In the genomic region with DNA sequence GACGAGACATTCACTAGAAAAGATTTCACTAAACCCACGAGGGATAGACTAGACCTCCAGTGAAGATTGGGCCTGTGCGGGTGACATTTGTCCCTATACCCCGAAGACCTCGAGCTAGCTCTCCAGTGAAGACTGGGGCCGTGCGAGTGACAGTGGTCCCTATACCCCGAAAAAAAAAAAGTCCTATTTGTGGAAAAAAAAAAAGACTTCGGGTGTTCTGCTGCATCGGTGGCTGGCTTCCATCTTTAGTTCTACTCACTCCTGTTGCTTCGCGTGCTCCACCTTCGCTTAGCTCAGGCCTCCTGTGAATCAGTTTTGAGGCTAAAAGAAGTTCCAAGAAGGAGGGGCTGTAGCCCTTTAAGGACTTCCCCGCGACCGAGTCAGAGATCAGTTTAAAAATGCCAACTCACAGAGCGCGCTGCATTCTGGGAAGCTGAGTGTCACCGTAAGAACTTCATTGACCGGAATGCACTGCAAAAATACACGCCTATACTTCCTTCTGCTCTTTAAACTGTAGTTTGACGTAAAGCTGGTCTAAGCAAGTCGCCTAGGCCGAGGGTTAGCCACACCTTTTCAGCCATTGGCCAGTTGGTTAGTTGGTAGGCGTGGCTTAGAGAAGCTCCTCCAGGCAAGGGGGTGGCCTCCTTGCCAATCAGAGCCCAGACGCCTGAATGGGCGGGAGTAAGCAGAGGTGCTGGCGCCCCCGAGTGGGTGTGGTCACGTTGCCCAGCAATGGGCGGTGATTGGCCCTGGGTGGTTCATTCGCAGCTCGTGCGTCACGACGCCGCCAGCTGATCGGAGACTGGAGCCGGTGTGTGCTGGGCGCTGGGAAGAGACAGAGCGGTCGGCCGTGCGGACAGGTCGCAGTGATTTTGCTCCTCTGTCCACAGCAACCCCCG, we compare ENCODE assay signal across 7 mouse cellular contexts. TPM values are rescaled to one million over a fixed set of nuclear protein-coding genes. Genes with fewer than 3 reads are reported as not detected.
DNase-seq lines count a peak whose midpoint lies in the region; ATAC-seq lines count a peak whose summit lies in the region.

A gene (plus strand): TSS at position 872 of the 899 bp plus-strand sequence.

- H3K9me3 ChIP-seq in intestine, embryonic 15.5 days = no peaks in the 10 kb centered on the region
- H3K9me3 ChIP-seq in midbrain, embryonic 10.5 days (replicated peaks) = no peaks in the 10 kb centered on the region

- H3K36me3 ChIP-seq in intestine, embryonic 15.5 days = peaks cover 6% of the 10 kb centered on the region; the same call in 1 of the 2 replicates
- H3K36me3 ChIP-seq in midbrain, embryonic 10.5 days = peaks cover 15% of the 10 kb centered on the region

- intact Hi-C loops in gastrocnemius, postnatal 36 days (cut with DNase I) = no loop called here
- intact Hi-C loops in left cerebral cortex, postnatal 25 days (cut with DNase I) = loop anchor here (2.0 to 5.0 kb wide), 2 partner anchors 269 to 288 kb away; a partner anchor contains a TSS

- peak; percentile 92 for ATAC-seq in intestine, embryonic 15.5 days

- H3K27ac ChIP-seq in intestine, embryonic 15.5 days = peak within 1 kb of the TSS; percentile 96
- peak within 1 kb of the TSS; percentile 90 for H3K27ac ChIP-seq in midbrain, embryonic 10.5 days (replicated peaks)

- peak; percentile 100 for DNase-seq in adrenal gland, adult 2 months
- peak; percentile 99 for DNase-seq in embryo, embryonic 11.5 days (ENCODE audit: low read depth, low spot score)
- DNase-seq in gastrocnemius, postnatal 36 days = peak; percentile 98 to 100
- peak; percentile 99 to 100 for DNase-seq in left cerebral cortex, postnatal 25 days (ENCODE audit: low spot score in 2 of 2)
- peak; percentile 100 for DNase-seq in midbrain, embryonic 10.5 days (ENCODE audit: low spot score)
- DNase-seq in right cerebral cortex, postnatal 4 days = peak; percentile 98

- H3K4me3 ChIP-seq in intestine, embryonic 15.5 days (replicated peaks) = peak within 1 kb of the TSS; percentile 65
- peak within 1 kb of the TSS; percentile 76 for H3K4me3 ChIP-seq in midbrain, embryonic 10.5 days

- H3K27me3 ChIP-seq in intestine, embryonic 15.5 days (replicated peaks) = no peaks in the 10 kb centered on the region
- H3K27me3 ChIP-seq in midbrain, embryonic 10.5 days (ENCODE audit: low read depth, poor library complexity, severe bottlenecking) = peaks cover 10% of the 10 kb centered on the region; the same call in 1 of the 2 replicates

- H3K9ac ChIP-seq in intestine, embryonic 15.5 days = peak within 1 kb of the TSS; percentile 49

- H3K4me2 ChIP-seq in intestine, embryonic 15.5 days (replicated peaks) = peak within 1 kb of the TSS; percentile 91

- WGBS in intestine, embryonic 15.5 days = under 1% methylated on average over 46 of the region's 46 CpGs
- under 1% methylated on average over 46 of the region's 46 CpGs for whole genome bisulfite sequencing in midbrain, embryonic 10.5 days

- H3K4me1 ChIP-seq in intestine, embryonic 15.5 days (replicated peaks) = peaks cover 30% of the 10 kb centered on the region
- peaks cover 42% of the 10 kb centered on the region for H3K4me1 ChIP-seq in midbrain, embryonic 10.5 days

RNA-seq across cellular contexts. Expression of the gene that starts here (rescaled TPM):
- 1 to 10 TPM; 7.6 to 9.7 TPM for total RNA-seq in adrenal gland, adult 2 months (2021)
- 22.2 and 27.3 TPM in 2 replicates for polyA plus RNA-seq in adrenal gland, adult 2 months (2012; rRNA removed)
- total RNA-seq in gastrocnemius, postnatal 36 days (2021) = 1 to 10 TPM; 3.4 to 3.6 TPM
- polyA plus RNA-seq in intestine, embryonic 15.5 days (2015; fragmentation: Nextera tagmentation; extraction: Ambion mirVana) = 17.7 and 20.3 TPM in 2 replicates
- total RNA-seq in left cerebral cortex, postnatal 25 days (2021) = under 1 TPM; 0.69 to 0.80 TPM
- polyA plus RNA-seq in midbrain, embryonic 10.5 days (2016; fragmentation: Nextera tagmentation; extraction: Ambion mirVana) = 10.2 and 10.6 TPM in 2 replicates

Comparison
In these comparisons a context has a peak if more than half of its experiments do, and no peak if none do; other contexts are left out.
1. Peak in every context shown above with its lines: DNase-seq, ATAC-seq, H3K4me3 ChIP-seq and H3K27ac ChIP-seq.
2. Peak in DNase-seq in left cerebral cortex, postnatal 25 days; RNA of the gene not detected or under 1 TPM.